Mouse (Mus musculus): Measurements from ENCODE around the gene Bcam.

- TF ChIP-seq CTCF (IDR thresholded peaks at IDR 0.05; ENCODE audit: extremely low read depth, insufficient read length, insufficient replicate concordance, low read depth, low read length) (no peak), POLR2A (IDR thresholded peaks at IDR 0.05; ENCODE audit: low read depth, low read length) (no peak)
These were observed 27.0 kb downstream of the Bcam start for GRCm38 (mm10) chr7:19743791-19744190.

All from small intestine, adult 2 months (tissue).